Mouse (Mus musculus) myocyte (in vitro differentiated cells): ENCODE data around the gene Map2k2.

Source experiments
- CEBPB ChIP-seq: IDR thresholded peaks from 2 replicates; pipeline ENCODE4 v1.6.1; 2011; ENCODE audit warnings: mild to moderate bottlenecking, moderate library complexity; ENCODE audit not compliant: poor library complexity, insufficient read depth, severe bottlenecking
- E2F4 ChIP-seq: IDR thresholded peaks from one replicate; pipeline ENCODE4 v1.6.1; 2011; ENCODE audit warnings: mild to moderate bottlenecking, control low read depth, moderate library complexity; ENCODE audit not compliant: insufficient read depth
- MAX ChIP-seq: IDR thresholded peaks from one replicate; pipeline ENCODE4 v1.6.1; 2011; ENCODE audit warnings: low read depth, mild to moderate bottlenecking, control low read depth
- MYOG ChIP-seq, 3 experiments: IDR thresholded peaks; one replicate each; pipeline ENCODE4 v1.6.1; 2011; ENCODE audit warnings: control low read depth in 2 of 3, low read depth in 2 of 3, mild to moderate bottlenecking in 2 of 3; ENCODE audit not compliant: insufficient read length in 2 of 3, control insufficient read depth in 1 of 3, insufficient read depth in 1 of 3
- POLR2A ChIP-seq: IDR thresholded peaks from one replicate; pipeline ENCODE4 v1.6.1; 2011; ENCODE audit warnings: low read depth, mild to moderate bottlenecking, control low read depth, moderate library complexity; ENCODE audit not compliant: insufficient read length
- POLR2AphosphoS2 ChIP-seq: IDR thresholded peaks from one replicate; pipeline ENCODE4 v1.6.1; 2011; ENCODE audit warnings: low read depth, control low read depth; ENCODE audit not compliant: insufficient read length
- REST ChIP-seq: IDR thresholded peaks from one replicate; pipeline ENCODE4 v1.6.1; 2011; ENCODE audit warnings: mild to moderate bottlenecking, control low read depth, moderate library complexity; ENCODE audit not compliant: insufficient read depth, insufficient read length
- TCF12 ChIP-seq: IDR thresholded peaks from one replicate; pipeline ENCODE4 v1.6.1; 2011; ENCODE audit warnings: mild to moderate bottlenecking, control low read depth; ENCODE audit not compliant: poor library complexity, insufficient read depth, severe bottlenecking
- USF1 ChIP-seq: IDR thresholded peaks from one replicate; pipeline ENCODE4 v1.6.1; 2011; ENCODE audit warnings: low read depth, mild to moderate bottlenecking, control low read depth, moderate library complexity

DNA sequence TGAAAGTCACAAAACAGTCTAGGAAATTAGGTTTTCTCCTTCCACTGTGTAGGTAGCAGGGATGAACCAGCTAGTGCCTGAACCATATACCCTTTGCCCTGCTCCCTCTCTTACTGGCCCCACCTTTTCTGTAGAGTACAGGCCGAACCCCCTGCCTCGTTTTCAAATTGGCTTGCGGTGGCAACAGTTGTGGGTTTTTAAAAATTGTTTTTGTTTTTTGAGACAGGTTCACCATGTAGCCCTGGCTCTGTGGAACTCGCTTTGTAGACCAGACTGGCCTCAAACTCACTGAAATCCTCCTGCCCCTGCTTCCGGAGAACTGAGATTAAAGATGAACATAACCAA is 62.3 kb downstream of the Map2k2 start:
- TF ChIP-seq TCF12 (no peak), E2F4 (no peak), MAX (no peak), CEBPB (no peak), POLR2A (no peak), POLR2AphosphoS2 (no peak), USF1 (no peak), MYOG (IDR thresholded peaks at IDR 0.05; ENCODE audit: control insufficient read depth in 1 of 3, insufficient read depth in 1 of 3, insufficient read length in 2 of 3, low read depth in 2 of 3) (no peak), REST (no peak)
